Mouse (Mus musculus) neural tube, embryonic 15.5 days (tissue): ENCODE data around the gene Swi5. TPM values are rescaled to one million over a fixed set of nuclear protein-coding genes. Genes with fewer than 3 reads are reported as not detected.

Experiments used
- ATAC-seq: fragments of 200-750 bp; cut with Nextera tagmentation; 2 replicates; pipeline ENCODE4 v1.8.0; 2017; ENCODE audit warnings: mild to moderate bottlenecking, moderate TSS enrichment, moderate library complexity; ENCODE audit not compliant: low FRiP score
- H3K27ac ChIP-seq: fragments of 300-500 bp; sonication (generic); replicated peaks from 2 replicates; pipeline ENCODE4 v1.5.1; 2015; ENCODE audit warnings: mild to moderate bottlenecking, inconsistent platforms
- H3K27me3 ChIP-seq: fragments of 300-500 bp; sonication (generic); replicated peaks from 2 replicates; pipeline ENCODE4 v1.6.1; 2015; ENCODE audit warnings: inconsistent platforms
- H3K36me3 ChIP-seq: fragments of 300-500 bp; sonication (generic); 2 replicates; pipeline ENCODE4 v1.6.1; 2015; ENCODE audit warnings: inconsistent platforms
- H3K4me1 ChIP-seq: fragments of 300-500 bp; sonication (generic); 2 replicates; pipeline ENCODE4 v1.6.1; 2015; ENCODE audit warnings: inconsistent platforms
- H3K4me2 ChIP-seq: fragments of 300-500 bp; sonication (generic); 2 replicates; pipeline ENCODE4 v1.6.1; 2015; ENCODE audit warnings: inconsistent platforms, mild to moderate bottlenecking, moderate library complexity
- H3K4me3 ChIP-seq: fragments of 300-500 bp; sonication (generic); replicated peaks from 2 replicates; pipeline ENCODE4 v1.5.1; 2015; ENCODE audit warnings: mild to moderate bottlenecking, inconsistent platforms
- H3K9ac ChIP-seq: fragments of 300-500 bp; sonication (generic); replicated peaks from 2 replicates; pipeline ENCODE4 v1.6.1; 2015; ENCODE audit warnings: mild to moderate bottlenecking, inconsistent platforms
- H3K9me3 ChIP-seq: fragments of 300-500 bp; sonication (generic); replicated peaks from 2 replicates; pipeline ENCODE4 v1.6.1; 2016; ENCODE audit warnings: inconsistent platforms
- WGBS: fragments of 180-500 bp; shearing (Covaris S2); methylation state at CpG from one replicate; pipeline ENCODE4 v1.1.7; 2015; ENCODE audit warnings: mixed read lengths; 5-methylcytosine and 5-hydroxymethylcytosine counted together
- polyA plus RNA-seq: library from polyadenylated mRNA; unstranded; fragments of >200 nt; fragmentation: Nextera tagmentation; extraction: Ambion mirVana; gene quantifications from 2 replicates; pipeline ENCODE4 v1.2.1, GENCODE M21; 2015

Swi5 gene
- polyA plus RNA-seq: 421 and 448 TPM in 2 replicates

GRCm38 (mm10) chr2:32287923-32288367 lies at the start of gene Swi5:
TSS of gene Swi5 (minus strand) at chr2:32288075.
- peak within 1 kb of the TSS; percentile 94 for H3K4me2 ChIP-seq
- no peaks in the 10 kb centered on the region for H3K9me3 ChIP-seq
- H3K27me3 ChIP-seq: no peaks in the 10 kb centered on the region
- ATAC-seq: peak; percentile 100
- H3K9ac ChIP-seq: peak within 1 kb of the TSS; percentile 91
- WGBS: under 1% methylated on average over 41 of the region's 41 CpGs
- peaks cover 24% of the 10 kb centered on the region for H3K36me3 ChIP-seq
- H3K4me3 ChIP-seq: peak within 1 kb of the TSS; percentile 72
- peak within 1 kb of the TSS; percentile 81 for H3K27ac ChIP-seq
- peaks cover 37% of the 10 kb centered on the region for H3K4me1 ChIP-seq

- H3K27me3 ChIP-seq: no peaks in the 10 kb centered on the region
- no peak for ATAC-seq
- 45% methylated on average over 15 of the region's 15 CpGs for WGBS
- no peaks in the 10 kb centered on the region for H3K9me3 ChIP-seq
- H3K9ac ChIP-seq: no peak overlapping the region
- H3K4me2 ChIP-seq: no peak overlapping the region
- no peak overlapping the region for H3K27ac ChIP-seq
- H3K4me3 ChIP-seq: no peak overlapping the region
- H3K4me1 ChIP-seq: no peaks in the 10 kb centered on the region
- peaks cover 85% of the 10 kb centered on the region for H3K36me3 ChIP-seq
Observed at GRCm38 (mm10) chr2:32335888-32336287, 48.0 kb upstream of the Swi5 start.

GRCm38 (mm10) chr2:32332159-32332558 lies 44.3 kb upstream of the Swi5 start:
- Histone ChIP-seq H3K27me3 (no peaks in the 10 kb centered on the region), H3K4me2 (no peak overlapping the region), H3K9me3 (no peaks in the 10 kb centered on the region), H3K4me3 (no peak overlapping the region), H3K9ac (no peak overlapping the region), H3K4me1 (0 out of 2 replicates have a peak, but pooled peaks cover 4% of the 10 kb centered on the region), H3K36me3 (peaks cover 65% of the 10 kb centered on the region), H3K27ac (no peak overlapping the region)
- no peak for ATAC-seq
- 78% methylated on average over 5 of the region's 5 CpGs for WGBS

GRCm38 (mm10) chr2:32329531-32329930 lies 41.7 kb upstream of the Swi5 start:
- H3K4me3 ChIP-seq: no peak overlapping the region
- peaks cover 56% of the 10 kb centered on the region for H3K36me3 ChIP-seq
- peak overlapping the region; percentile 26; the same call in 1 of the 2 replicates for H3K9ac ChIP-seq
- 0 out of 2 replicates have a peak, but pooled peaks cover 4% of the 10 kb centered on the region for H3K4me1 ChIP-seq
- 50% methylated on average over 6 of the region's 6 CpGs for whole genome bisulfite sequencing
- no peaks in the 10 kb centered on the region for H3K27me3 ChIP-seq
- no peak overlapping the region for H3K27ac ChIP-seq
- H3K9me3 ChIP-seq: no peaks in the 10 kb centered on the region
- no peak for ATAC-seq
- H3K4me2 ChIP-seq: no peak overlapping the region

- Histone ChIP-seq H3K36me3 (peaks cover 50% of the 10 kb centered on the region), H3K27ac (no peak overlapping the region), H3K9ac (0 out of 2 replicates have a peak overlapping the region, but pooled peaks have one; percentile 26), H3K4me3 (no peak overlapping the region), H3K27me3 (no peaks in the 10 kb centered on the region), H3K4me1 (0 out of 2 replicates have a peak, but pooled peaks cover 4% of the 10 kb centered on the region), H3K9me3 (no peaks in the 10 kb centered on the region), H3K4me2 (no peak overlapping the region)
- 16% methylated on average over 13 of the region's 13 CpGs for WGBS
- ATAC-seq: no peak
Observed at GRCm38 (mm10) chr2:32328911-32329460, 41.1 kb upstream of the Swi5 start.

DNA sequence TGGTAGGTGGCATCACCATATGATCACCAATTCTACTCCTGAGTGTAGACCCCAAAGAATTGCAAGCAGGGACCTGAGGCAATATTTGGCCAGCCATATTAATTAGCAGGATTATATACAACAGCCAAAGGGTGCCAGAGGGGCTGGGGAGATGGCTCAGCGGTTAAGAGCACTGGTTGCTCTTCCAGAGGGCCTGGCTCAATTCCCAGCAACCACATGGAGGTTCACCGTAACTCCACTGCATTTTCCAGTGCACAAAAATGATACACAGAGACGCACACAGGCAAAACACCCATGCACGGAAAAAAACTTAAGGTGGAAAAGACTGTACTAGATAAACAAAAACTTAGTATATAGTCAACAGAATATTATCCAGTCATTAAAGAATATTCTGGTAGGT lies 39.3 kb upstream of the Swi5 start:
- Histone ChIP-seq H3K36me3 (peaks cover 36% of the 10 kb centered on the region), H3K4me1 (peaks cover 19% of the 10 kb centered on the region)
- ATAC-seq: no peak

GRCm38 (mm10) chr2:32325342-32325741 lies 37.5 kb upstream of the Swi5 start:
- Histone ChIP-seq H3K27ac (no peak overlapping the region), H3K27me3 (no peaks in the 10 kb centered on the region), H3K9ac (no peak overlapping the region), H3K4me2 (no peak overlapping the region), H3K4me1 (peaks cover 23% of the 10 kb centered on the region), H3K4me3 (no peak overlapping the region), H3K9me3 (no peaks in the 10 kb centered on the region), H3K36me3 (peaks cover 27% of the 10 kb centered on the region)
- 75% methylated on average over 7 of the region's 7 CpGs for WGBS
- no peak for ATAC-seq

More for the DNA sequence above, 39.3 kb upstream of the Swi5 start:
- H3K4me3 ChIP-seq: no peak overlapping the region
- WGBS: 62% methylated on average over 4 of the region's 4 CpGs
- no peak overlapping the region for H3K27ac ChIP-seq
- H3K27me3 ChIP-seq: no peaks in the 10 kb centered on the region
- no peak overlapping the region for H3K4me2 ChIP-seq
- H3K9ac ChIP-seq: no peak overlapping the region
- H3K9me3 ChIP-seq: no peaks in the 10 kb centered on the region

DNA sequence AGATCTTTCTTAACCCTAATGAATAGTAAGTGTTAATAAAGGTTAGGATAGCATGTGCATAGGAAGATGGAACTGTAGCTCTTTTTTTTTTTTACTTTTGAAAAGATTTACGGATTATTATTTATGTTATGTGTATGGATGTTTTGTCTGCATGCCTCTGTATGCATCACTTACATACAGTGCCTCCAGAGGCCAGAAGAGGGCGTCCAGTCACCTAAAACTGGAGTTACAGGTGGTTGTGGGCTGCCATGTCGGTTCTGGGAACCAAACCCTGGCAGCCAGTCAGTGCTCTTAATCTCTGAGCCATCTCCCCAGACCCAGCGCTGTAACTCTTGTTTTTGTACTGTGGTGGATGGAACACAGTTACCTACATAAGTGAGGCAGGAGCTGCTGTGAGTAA lies 36.4 kb upstream of the Swi5 start:
- ATAC-seq: no peak
- H3K27ac ChIP-seq: no peak overlapping the region
- H3K9me3 ChIP-seq: no peaks in the 10 kb centered on the region
- H3K4me1 ChIP-seq: peaks cover 26% of the 10 kb centered on the region
- H3K4me3 ChIP-seq: no peak overlapping the region
- peaks cover 34% of the 10 kb centered on the region for H3K36me3 ChIP-seq
- no peak overlapping the region for H3K9ac ChIP-seq
- H3K27me3 ChIP-seq: 0 out of 2 replicates have a peak, but pooled peaks cover 2% of the 10 kb centered on the region
- 57% methylated on average over 4 of the region's 4 CpGs for WGBS
- no peak overlapping the region for H3K4me2 ChIP-seq

DNA sequence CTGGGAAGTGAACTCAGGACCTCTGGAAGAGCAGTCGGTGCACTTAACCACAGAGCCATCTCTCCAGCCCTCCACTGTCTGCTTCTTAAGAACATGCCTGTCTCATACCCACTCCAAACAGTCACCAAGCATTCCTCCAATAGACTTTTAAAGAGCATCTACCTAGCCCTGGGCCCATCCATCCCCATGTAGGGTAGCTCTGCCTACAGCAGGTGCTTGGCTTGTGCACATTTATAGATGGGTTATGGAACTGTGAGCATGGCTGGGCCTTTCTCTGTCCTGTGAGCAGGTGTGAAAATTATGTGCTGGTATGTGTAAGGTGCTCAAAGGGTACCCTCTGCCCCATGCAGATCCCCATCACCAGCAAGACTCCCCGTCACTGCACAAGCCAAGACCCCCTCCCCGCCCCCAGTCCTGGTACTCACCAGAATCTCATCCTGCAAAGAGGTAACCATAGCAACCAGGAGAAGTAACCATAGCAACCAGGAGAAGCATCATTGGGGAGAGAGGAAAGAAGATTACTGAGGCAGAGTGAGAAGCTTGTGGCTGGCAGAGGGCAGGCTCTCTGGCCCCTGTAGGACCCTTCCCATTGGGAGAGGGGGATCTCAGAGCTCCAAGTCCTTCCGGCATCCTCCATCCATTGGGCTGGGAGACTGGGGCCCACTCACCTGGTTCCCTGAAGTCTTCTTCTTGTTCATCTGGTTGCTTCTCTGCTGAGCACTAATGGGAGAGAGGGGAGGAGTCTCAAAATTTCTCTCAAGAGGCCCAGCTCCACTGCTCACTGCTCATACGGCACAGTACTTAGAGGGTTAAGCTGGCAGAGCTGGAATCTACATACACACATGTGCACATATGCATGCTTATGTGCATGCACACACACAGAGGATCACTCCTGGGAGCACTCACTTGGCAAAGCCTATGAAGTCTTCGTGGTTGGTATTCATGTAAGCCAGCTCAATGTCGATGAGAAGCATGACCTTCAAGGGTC lies 35.2 kb upstream of the Swi5 start:
- Histone ChIP-seq H3K4me2 (peak overlapping the region; percentile 33), H3K27ac (peak overlapping the region; percentile 81), H3K36me3 (peaks cover 34% of the 10 kb centered on the region), H3K4me1 (peaks cover 28% of the 10 kb centered on the region), H3K27me3 (0 out of 2 replicates have a peak, but pooled peaks cover 2% of the 10 kb centered on the region), H3K9ac (no peak overlapping the region; the same call in 1 of the 2 replicates), H3K9me3 (no peaks in the 10 kb centered on the region), H3K4me3 (0 out of 2 replicates have a peak overlapping the region, but pooled peaks have one; percentile 12)
- 40% methylated on average over 7 of the region's 7 CpGs for WGBS
- ATAC-seq: peak; percentile 81

DNA sequence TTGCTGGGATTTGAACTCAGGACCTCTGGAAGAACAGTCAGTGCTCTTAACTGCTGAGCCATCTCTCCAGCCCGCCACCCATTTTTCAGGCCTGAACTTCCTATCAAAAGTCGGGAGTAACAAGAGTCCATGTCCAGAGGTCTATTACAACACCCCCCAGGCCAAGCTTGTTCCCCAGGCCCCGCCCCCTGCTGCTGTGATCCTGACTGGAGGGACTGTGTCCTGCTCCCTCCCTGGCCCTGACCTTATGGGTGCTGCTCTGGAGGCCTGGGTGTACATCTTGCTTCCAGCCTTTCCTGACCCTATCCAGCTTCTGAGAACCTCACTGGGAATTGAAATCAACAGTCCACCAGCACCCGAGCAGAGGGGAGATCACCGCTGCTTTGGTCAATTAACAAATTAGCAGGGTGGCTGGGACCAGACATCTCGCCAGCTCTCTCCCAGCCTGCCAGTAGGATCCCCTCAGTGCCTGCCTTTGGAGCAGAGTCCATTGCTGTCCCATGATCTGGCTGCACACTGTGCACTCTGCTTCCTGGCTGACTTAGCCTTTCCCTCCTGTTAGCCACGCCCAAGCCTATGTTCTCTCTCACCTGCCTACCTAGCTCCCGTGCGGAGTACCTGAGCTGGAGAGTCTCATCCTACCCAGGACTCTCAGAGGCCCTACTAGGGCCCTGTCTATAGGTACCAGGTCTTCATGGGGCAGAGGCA lies 33.9 kb upstream of the Swi5 start:
- peaks cover 35% of the 10 kb centered on the region for H3K4me1 ChIP-seq

GRCm38 (mm10) chr2:32320721-32321120 lies 32.8 kb upstream of the Swi5 start:
- peaks cover 35% of the 10 kb centered on the region for H3K4me1 ChIP-seq
- H3K27me3 ChIP-seq: 0 out of 2 replicates have a peak, but pooled peaks cover 2% of the 10 kb centered on the region
- no peak overlapping the region for H3K4me2 ChIP-seq
- ATAC-seq: no peak
- 69% methylated on average over 11 of the region's 11 CpGs for WGBS
- no peak overlapping the region for H3K4me3 ChIP-seq
- no peak overlapping the region for H3K27ac ChIP-seq
- no peak overlapping the region for H3K9ac ChIP-seq
- no peaks in the 10 kb centered on the region for H3K9me3 ChIP-seq
- peaks cover 37% of the 10 kb centered on the region for H3K36me3 ChIP-seq

More for the DNA sequence above, 33.9 kb upstream of the Swi5 start:
- H3K36me3 ChIP-seq: peaks cover 39% of the 10 kb centered on the region
- 0 out of 2 replicates have a peak, but pooled peaks cover 2% of the 10 kb centered on the region for H3K27me3 ChIP-seq
- no peak overlapping the region for H3K9ac ChIP-seq
- no peaks in the 10 kb centered on the region for H3K9me3 ChIP-seq
- H3K27ac ChIP-seq: peak overlapping the region; percentile 81
- no peak overlapping the region for H3K4me3 ChIP-seq
- 69% methylated on average over 9 of the region's 9 CpGs for WGBS
- no peak for ATAC-seq
- peak overlapping the region; percentile 15; the same call in 1 of the 2 replicates for H3K4me2 ChIP-seq
